Mouse (Mus musculus): ENCODE data around the gene Gm45808. TPM values are rescaled to one million over a fixed set of nuclear protein-coding genes. Genes with fewer than 3 reads are reported as not detected.

Gm45808 gene
- polyA plus RNA-seq, 1 experiment, result not detected

DNA sequence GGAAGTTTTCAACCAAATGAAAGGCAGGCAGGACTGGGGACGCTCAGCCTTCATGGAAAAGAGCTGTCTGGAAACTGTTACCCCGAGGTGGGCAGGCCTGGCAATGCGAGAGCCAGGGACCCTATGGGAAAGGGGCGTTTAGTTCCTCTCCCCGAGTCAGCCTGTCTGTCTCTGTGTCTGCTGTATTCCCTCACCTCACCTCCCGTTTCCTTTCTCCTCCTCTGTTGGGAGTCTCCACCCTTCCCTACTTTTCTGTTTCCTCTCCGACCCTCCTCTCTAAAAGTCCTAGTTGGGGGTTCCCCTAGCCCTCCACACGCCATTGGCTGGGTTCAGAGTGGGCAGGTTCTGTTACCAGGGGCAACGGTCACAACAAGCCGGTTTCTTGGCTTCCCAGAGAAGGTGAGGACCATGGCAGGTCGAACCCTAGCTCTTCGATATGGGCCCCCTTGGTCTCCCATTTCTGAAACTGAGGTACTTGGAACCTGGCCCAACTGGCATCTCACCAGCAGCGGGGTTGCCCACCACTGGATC is 68.6 kb downstream of the Gm45808 start:
- Histone ChIP-seq H3K27ac (ENCODE audit: control insufficient read depth, insufficient read depth, low read length) (no peak overlapping the region), H3K36me3 (ENCODE audit: control insufficient read depth, insufficient read depth, low read length) (peaks cover 22% of the 10 kb centered on the region), H3K4me1 (replicated peaks; ENCODE audit: control insufficient read depth, insufficient read depth, low read length) (peaks cover 27% of the 10 kb centered on the region), H3K4me3 (ENCODE audit: control insufficient read depth, insufficient read depth, low read length) (no peak overlapping the region), H3K27me3 (ENCODE audit: control insufficient read depth, insufficient read depth, low read length) (peaks cover 23% of the 10 kb centered on the region)
- TF ChIP-seq CTCF (IDR thresholded peaks at IDR 0.05; ENCODE audit: borderline replicate concordance, control insufficient read depth, extremely low read depth, insufficient read depth, low read length, poor library complexity), result no peak
- no peak for TF ChIP-seq POLR2A (IDR thresholded peaks at IDR 0.05; ENCODE audit: control insufficient read depth, extremely low read depth, insufficient read depth, low read length, poor library complexity)
- no peak for DNase-seq
- 17% methylated on average over 13 of the region's 13 CpGs for WGBS

Other genes starting within 250 kb of the Gm45808 start
- 412 and 423 TPM in 2 replicates for gene Cd37, start 247.7 kb downstream of the Gm45808 start, polyA plus RNA-seq (2012; rRNA removed)
- gene Slc6a16, start 245.7 kb downstream of the Gm45808 start, polyA plus RNA-seq (2012; rRNA removed), result 0.30 and 0.37 TPM in 2 replicates
- gene Slc6a21, start 209.3 kb downstream of the Gm45808 start, polyA plus RNA-seq (2012; rRNA removed), result 0.50 TPM in 1 of 2 replicates, not detected in the other
- 12.1 and 12.9 TPM in 2 replicates for gene Trpm4, start 153.0 kb downstream of the Gm45808 start, polyA plus RNA-seq (2012; rRNA removed)
- 0.56 and 9.1 TPM in 2 replicates for gene Hrc, start 151.5 kb downstream of the Gm45808 start, polyA plus RNA-seq (2012; rRNA removed)
- 0.65 and 0.89 TPM in 2 replicates for gene Ppfia3, start 119.8 kb downstream of the Gm45808 start, polyA plus RNA-seq (2012; rRNA removed)
- 0.65 and 1.0 TPM in 2 replicates for gene Lin7b, start 116.2 kb downstream of the Gm45808 start, polyA plus RNA-seq (2012; rRNA removed)
- 693 and 725 TPM in 2 replicates for gene Snrnp70, start 91.1 kb downstream of the Gm45808 start, polyA plus RNA-seq (2012; rRNA removed)
- gene Kcna7, start 81.2 kb downstream of the Gm45808 start, polyA plus RNA-seq (2012; rRNA removed), result 0.68 and 1.1 TPM in 2 replicates
- 2.1 and 3.0 TPM in 2 replicates for gene Ntf5, start 73.1 kb downstream of the Gm45808 start, polyA plus RNA-seq (2012; rRNA removed)
- 0.80 and 0.96 TPM in 2 replicates for gene Lhb, start 66.0 kb downstream of the Gm45808 start, polyA plus RNA-seq (2012; rRNA removed)
- gene Gys1, start 52.0 kb downstream of the Gm45808 start, polyA plus RNA-seq (2012; rRNA removed), result 35.2 and 35.5 TPM in 2 replicates
- gene Ruvbl2, start 48.7 kb downstream of the Gm45808 start, polyA plus RNA-seq (2012; rRNA removed), result 122 and 124 TPM in 2 replicates
- 2,491 and 2,656 TPM in 2 replicates for gene Ftl1, start 26.9 kb downstream of the Gm45808 start, polyA plus RNA-seq (2012; rRNA removed)
- gene Bax, start 19.9 kb downstream of the Gm45808 start, polyA plus RNA-seq (2012; rRNA removed), result 165 and 184 TPM in 2 replicates
- 2.5 and 3.0 TPM in 2 replicates for gene Tulp2, start 4.9 kb downstream of the Gm45808 start, polyA plus RNA-seq (2012; rRNA removed)
- 2.3 and 2.4 TPM in 2 replicates for gene Dhdh, start 2.0 kb upstream of the Gm45808 start, polyA plus RNA-seq (2012; rRNA removed)
- gene Nucb1, start 23.6 kb upstream of the Gm45808 start, polyA plus RNA-seq (2012; rRNA removed), result 204 and 216 TPM in 2 replicates
- gene Ppp1r15a, start 39.5 kb upstream of the Gm45808 start, polyA plus RNA-seq (2012; rRNA removed), result 27.6 and 35.3 TPM in 2 replicates
- 9.7 and 12.3 TPM in 2 replicates for gene Plekha4, start 39.5 kb upstream of the Gm45808 start, polyA plus RNA-seq (2012; rRNA removed)
- 2.2 and 2.6 TPM in 2 replicates for gene Hsd17b14, start 68.1 kb upstream of the Gm45808 start, polyA plus RNA-seq (2012; rRNA removed)
- gene Bcat2, start 83.3 kb upstream of the Gm45808 start, polyA plus RNA-seq (2012; rRNA removed), result 140 and 173 TPM in 2 replicates
- 18.9 and 19.2 TPM in 2 replicates for gene Fgf21, start 128.7 kb upstream of the Gm45808 start, polyA plus RNA-seq (2012; rRNA removed)
- 4.7 and 5.9 TPM in 2 replicates for gene Fut1, start 130.5 kb upstream of the Gm45808 start, polyA plus RNA-seq (2012; rRNA removed)
- gene Izumo1, start 135.0 kb upstream of the Gm45808 start, polyA plus RNA-seq (2012; rRNA removed), result 0.45 and 0.75 TPM in 2 replicates
- 6.3 and 8.6 TPM in 2 replicates for gene Rasip1, start 140.7 kb upstream of the Gm45808 start, polyA plus RNA-seq (2012; rRNA removed)
- gene Mamstr, start 153.2 kb upstream of the Gm45808 start, polyA plus RNA-seq (2012; rRNA removed), result 3.9 and 4.4 TPM in 2 replicates
- 1.3 and 1.9 TPM in 2 replicates for gene Fut2, start 179.6 kb upstream of the Gm45808 start, polyA plus RNA-seq (2012; rRNA removed)
- gene Ntn5, start 197.2 kb upstream of the Gm45808 start, polyA plus RNA-seq (2012; rRNA removed), result 3.9 and 4.2 TPM in 2 replicates
- gene Sec1, start 207.6 kb upstream of the Gm45808 start, polyA plus RNA-seq (2012; rRNA removed), result 1.6 and 1.9 TPM in 2 replicates
- 2.2 and 2.7 TPM in 2 replicates for gene Car11, start 213.0 kb upstream of the Gm45808 start, polyA plus RNA-seq (2012; rRNA removed)
- 28.2 and 31.3 TPM in 2 replicates for gene Dbp, start 218.3 kb upstream of the Gm45808 start, polyA plus RNA-seq (2012; rRNA removed)
- 2,384 and 2,707 TPM in 2 replicates for gene Rpl18, start 228.6 kb upstream of the Gm45808 start, polyA plus RNA-seq (2012; rRNA removed)
- gene Sphk2, start 231.2 kb upstream of the Gm45808 start, polyA plus RNA-seq (2012; rRNA removed), result 87.4 and 88.1 TPM in 2 replicates
- 1.5 and 1.7 TPM in 2 replicates for gene Fam83e, start 234.4 kb upstream of the Gm45808 start, polyA plus RNA-seq (2012; rRNA removed)
- gene Spaca4, start 239.0 kb upstream of the Gm45808 start, polyA plus RNA-seq (2012; rRNA removed), result not detected in 2 replicates